Mouse (Mus musculus) embryo, embryonic 10 days (tissue): ENCODE results near the gene Fam69a.
"Not testable (repeated sequence)": the region's sequence is repeated elsewhere in the genome, so short reads cannot be mapped to it uniquely, and the experiment has no call there.

ENCODE experiments used
- DNase-seq: peaks from one replicate; pipeline ENCODE4 v3.0.0-alpha.2; 2015; ENCODE audit warnings: low spot score

Fam69a gene

DNA sequence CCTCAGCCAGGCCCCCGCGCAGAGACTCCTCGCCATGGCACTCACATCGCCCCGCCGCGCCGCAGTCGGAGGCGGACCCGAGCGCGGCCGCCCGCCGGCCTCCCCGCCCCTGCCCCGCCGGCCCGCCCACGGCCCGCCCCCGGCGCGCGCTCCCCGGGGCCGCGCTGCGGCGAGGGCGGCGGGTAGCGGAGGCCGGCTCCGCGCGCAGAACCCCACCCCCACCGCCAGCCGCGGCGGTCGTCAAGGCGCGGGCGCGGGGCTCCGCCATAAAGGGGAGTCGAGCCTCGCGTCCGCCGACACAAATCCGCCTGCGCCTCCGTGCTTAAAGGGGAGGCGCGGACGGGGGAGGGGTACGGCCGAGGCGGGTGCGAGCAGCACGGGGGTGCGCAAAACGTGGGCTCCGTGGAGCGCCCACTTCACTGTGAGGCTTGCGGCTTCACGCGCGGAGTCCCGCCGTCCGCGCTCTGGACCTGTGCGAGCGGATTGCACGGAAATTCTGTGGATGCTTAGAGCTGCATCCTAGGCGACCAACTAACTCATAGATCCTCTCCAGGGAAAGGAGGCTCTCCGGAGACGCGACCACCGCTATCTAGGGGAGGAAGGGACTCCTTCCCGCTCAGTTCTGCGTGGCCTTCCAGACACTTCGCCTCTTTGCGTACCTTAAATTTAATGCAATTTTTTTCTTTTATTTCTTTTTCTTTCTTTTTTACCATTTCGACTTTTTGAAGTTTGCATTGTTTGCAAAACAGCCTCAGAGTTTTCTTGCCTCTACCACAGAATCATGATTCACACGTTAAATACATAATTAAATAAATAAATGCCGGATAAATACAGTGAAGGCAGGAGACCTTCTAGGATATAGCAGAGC lies at the start of gene Fam69a:
Fam69a (minus strand) TSS at position 119 of the 868 bp plus-strand sequence.
- peak; percentile 94 for DNase-seq

DNA sequence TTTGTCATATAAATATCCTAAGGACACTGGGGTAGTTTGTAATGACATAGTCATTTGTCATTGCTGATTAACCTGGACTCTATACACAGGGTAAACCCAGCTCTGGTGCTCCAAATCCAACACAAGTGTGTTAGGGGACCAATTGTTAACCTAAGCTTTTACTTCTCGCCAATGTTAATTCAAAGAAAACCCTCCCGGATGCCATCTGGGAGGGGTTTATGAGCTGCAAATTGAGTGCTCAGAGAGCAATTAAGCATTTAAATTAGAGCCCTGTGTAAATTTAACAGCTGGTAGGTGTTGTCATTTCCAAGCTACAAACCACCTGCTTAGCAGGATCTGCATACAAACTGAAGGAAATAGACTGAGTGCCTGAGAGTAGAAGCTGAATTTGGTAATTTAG lies 48.6 kb upstream of the Fam69a start:
- no peak for DNase-seq

DNA sequence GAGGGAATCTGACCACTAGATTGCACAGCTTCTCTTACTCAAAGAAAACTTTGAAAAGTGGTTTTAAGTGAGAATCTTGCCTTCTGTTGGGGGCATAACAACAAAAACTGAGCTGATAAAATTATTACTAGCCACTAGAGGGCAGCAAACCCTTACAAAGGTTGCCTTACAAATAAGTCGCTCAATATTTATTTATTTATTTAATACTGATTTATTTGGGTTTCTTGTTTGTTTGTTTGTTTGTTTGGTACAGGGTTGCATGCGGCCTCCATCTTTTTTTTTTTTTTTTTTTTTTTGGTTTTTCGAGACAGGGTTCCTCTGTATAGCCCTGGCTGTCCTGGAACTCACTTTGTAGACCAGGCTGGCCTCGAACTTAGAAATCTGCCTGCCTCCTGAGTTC lies 47.3 kb upstream of the Fam69a start:
- peak; percentile 63 for DNase-seq

DNA sequence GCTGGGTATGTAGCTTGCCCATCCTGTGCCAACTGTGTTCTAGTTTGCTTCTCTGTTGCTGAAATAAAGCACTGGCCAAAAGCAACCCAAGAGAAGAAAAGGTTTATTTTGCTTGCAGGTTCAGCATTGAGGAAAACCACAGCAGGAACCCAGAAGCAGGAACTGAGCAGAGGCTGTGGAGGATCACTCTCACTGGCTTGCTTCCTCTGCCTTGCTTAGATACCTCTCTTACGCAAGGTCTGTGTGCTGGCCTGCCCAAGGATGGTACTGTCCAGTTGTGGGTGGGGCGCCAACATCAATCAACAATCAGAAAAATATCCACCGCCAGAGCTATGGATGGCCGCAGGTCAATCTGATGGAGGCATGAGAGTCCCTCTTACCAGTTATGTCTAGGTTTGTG lies 44.4 kb upstream of the Fam69a start:
- DNase-seq = no peak

DNA sequence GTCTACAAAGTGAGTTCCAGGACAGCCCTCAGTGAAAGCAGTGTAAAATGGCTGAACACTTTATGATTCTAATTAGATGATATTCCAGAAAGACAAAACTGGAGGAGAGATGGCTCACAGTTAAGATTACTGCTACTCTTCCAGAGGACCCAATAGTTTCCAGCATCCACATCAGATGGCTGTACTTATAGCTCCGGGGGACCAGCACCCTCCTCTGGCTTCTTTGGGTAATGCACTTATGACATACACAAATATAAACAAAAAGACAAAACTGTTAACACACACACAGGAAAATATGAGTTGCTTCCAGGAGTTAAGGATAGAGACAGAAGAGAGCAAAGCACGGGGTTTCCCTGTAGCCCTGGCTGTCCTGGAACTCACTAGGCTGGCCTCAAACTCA lies 43.1 kb upstream of the Fam69a start:
- DNase-seq = no peak

DNA sequence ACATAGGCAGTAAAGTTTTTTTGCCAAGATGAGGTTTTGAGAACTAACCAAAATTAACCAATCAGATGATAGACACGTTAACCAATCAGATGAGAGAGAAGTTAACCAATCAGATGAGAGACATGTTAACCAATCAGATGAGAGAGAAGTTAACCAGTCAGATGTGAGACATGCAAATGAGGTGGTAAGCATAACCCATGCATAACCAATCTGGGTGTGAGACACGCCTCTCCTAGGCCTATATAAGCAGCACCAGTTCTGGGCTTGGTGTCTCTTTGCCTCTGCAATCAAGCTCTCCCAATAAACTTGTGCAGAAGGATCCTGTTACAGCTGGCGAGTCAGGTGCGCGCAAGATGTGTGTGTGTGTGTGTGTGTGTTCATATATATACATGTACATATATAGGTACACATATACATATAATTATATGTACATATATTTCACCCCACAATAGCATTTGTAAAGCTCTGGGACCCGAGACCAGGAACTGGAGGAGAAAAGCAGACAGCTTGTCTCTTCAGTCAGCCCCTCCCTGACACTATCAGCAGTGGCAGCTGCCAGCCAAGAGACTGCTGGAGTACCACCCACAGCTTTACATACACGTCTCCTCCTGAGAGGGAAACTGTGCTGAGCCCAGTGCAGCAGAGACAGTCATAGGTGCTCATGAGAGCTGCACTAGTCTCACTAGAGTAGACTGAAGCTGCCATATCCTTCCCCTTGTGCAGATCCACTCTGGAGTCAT lies 42.1 kb upstream of the Fam69a start:
- DNase-seq = not testable (repeated sequence)

DNA sequence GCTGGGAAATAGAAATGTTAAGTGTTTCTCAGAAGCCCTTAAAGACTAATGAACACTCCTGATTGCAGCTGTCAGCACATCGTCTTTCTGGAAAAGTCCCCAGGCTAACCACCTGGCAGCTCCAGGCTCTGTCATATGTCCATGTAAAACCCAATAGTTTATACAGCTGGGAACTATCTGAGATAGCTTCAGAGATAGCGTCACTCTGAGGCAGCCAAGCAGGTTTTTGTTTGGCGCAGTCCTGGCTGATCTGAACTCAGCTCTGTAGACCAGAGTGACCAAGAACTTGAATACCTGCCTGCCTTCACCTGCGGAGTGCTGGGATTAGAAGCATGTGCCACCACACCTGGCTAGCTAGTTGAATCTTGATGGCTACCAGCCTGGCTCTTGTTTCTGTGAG lies 41.3 kb upstream of the Fam69a start:
- DNase-seq = no peak

DNA sequence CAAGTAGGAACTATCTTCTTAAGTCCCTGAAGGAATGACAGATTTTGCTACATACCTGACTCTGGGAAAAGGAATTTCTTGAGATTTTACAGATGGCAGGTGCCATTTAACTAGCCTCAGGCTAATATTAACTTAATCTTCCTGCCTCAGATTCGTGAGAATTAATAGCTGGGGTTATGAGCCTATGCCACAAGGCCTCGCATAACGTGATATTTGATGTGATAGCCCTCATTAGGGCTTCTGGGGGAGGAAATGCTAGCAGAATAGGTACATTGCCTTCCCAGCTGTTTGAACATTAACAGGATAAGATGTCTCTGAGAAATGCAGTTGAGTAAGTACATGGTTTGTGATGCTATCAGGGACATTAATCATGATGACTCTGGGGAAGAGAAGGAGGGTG lies 34.5 kb upstream of the Fam69a start:
- no peak for DNase-seq

DNA sequence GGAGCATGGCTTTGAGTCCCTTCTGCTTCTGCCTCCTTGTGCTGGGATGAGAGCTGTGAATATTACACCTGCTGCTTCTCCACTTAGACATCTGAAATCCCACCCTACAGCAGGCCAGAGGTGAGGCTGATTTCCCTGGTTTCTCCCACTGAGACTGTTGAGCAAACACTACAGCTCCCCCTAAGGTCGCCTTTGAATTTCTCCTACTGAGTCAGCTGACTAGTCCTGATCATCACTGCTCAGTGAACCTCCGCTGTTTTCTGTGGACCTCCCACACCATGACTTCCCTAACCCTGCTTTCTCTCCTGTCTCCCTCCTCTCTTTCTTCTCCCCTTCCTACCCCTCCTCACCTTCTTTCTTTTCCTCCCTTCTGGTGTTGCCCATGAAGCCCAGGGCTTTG lies 32.5 kb upstream of the Fam69a start:
- DNase-seq = no peak

DNA sequence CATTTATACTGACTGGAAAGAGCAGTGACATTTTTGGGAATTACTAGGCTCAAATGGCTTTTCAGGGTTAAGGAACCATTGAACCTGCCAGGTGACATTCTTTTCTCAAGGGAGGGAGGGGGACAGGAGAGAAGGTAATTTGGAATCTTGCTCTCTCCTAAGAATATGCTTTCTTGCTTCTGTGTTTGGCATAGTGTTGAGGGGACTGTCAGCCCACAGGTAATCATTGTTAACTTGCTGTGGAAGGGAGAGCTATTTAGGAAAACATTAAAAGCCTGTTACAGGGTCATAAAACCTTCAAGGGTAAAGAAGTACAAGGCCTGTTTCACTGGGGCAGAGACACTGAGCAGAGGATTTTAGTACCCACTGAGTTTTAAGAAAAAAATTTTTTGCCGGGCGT lies 30.3 kb upstream of the Fam69a start:
- DNase-seq = no peak

DNA sequence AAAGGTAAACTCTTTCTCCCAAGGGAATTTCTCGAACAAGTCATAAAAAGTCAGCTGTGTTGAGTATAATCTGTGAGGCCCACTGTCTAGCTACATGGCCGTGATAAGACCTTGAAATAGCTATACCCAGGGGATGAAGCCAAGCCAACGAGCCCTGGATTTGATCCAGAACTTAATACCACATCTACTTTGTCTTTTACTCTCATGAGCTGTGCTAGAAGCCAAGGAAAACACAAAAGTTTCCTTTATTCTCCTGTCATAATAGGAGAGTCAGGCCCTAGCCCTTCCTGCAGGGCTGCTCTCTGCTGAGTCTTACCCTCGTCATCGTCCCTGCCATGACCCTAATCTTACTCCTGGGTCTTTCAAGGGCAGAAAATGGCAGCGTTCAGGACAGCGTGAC lies 28.5 kb upstream of the Fam69a start:
- DNase-seq = no peak

DNA sequence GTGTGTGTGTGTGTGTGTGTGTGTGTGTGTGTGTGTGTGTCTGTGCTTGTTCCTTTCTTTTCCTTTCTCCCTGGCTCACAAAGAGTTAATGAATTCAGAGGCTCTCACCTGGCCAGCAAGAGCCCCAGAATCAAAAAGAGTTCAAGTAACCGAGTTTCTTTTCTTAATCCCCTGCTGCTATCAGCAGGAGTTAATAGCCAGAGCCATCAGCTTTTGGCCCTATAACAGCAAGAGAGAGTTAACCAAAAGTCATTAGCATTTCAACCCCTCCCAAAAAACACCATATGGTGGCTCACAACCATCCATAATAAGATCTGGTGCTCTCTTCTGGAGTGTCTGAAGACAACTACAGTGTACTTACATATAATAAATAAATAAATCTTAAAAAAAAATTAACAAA lies 27.3 kb upstream of the Fam69a start:
- DNase-seq = no peak

DNA sequence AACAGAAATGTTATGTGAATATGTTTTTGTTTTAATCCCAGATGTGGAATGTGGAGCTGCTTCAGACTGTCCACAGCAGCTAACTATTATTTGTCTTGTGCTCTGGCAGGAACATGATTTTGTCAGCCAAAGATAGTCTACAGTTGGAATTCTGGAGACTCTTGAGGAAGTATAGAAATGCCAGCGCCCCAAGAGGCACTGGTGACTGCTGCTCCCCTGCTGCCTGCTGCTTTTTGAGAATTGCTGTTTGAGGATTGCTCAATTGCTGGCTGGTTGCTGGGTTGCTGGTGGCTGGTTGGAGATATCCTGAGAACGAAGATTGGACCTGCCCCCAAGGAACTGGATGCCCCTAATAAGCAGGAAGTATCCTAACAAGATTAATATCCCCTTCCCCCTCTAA lies 22.8 kb upstream of the Fam69a start:
- DNase-seq = no peak

DNA sequence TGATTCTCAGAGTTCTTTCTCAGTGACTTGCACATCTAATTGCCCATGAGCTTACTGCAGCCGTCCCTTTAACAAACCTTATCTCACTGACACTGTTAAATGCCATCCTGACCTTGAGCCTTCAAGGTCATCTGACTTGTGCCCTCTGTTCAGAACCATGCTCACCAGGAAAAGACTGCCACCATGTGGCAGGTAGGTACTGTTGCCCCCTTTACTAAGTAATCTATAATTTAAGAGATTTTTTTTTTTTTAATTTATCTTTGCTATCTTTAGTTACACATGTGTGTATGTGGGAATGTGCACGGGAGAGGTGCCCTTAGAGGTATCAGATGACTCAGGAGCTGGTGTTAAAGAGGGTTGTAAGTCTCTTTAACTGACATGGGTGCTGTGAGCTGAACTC lies 18.2 kb upstream of the Fam69a start:
- DNase-seq = peak; percentile 29

DNA sequence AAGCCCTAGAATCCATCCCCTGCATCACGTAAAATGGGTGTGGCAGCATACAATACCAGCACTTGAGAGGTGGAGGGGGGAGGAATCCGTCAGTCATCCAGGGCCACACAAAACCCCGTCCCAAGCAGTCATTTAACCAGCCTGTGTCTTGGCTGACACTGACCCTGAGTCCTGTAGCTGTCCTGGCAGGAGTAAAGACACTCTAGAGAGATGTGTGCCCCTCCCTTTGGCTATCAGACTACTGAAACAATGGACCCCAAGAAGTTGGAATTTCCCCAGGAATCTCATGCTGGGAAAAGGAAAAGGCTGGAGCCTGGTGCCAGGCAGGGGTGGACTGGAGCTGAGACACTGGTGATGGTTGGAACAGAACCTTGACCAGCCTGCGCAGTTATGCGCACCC lies 15.8 kb upstream of the Fam69a start:
- DNase-seq = no peak

DNA sequence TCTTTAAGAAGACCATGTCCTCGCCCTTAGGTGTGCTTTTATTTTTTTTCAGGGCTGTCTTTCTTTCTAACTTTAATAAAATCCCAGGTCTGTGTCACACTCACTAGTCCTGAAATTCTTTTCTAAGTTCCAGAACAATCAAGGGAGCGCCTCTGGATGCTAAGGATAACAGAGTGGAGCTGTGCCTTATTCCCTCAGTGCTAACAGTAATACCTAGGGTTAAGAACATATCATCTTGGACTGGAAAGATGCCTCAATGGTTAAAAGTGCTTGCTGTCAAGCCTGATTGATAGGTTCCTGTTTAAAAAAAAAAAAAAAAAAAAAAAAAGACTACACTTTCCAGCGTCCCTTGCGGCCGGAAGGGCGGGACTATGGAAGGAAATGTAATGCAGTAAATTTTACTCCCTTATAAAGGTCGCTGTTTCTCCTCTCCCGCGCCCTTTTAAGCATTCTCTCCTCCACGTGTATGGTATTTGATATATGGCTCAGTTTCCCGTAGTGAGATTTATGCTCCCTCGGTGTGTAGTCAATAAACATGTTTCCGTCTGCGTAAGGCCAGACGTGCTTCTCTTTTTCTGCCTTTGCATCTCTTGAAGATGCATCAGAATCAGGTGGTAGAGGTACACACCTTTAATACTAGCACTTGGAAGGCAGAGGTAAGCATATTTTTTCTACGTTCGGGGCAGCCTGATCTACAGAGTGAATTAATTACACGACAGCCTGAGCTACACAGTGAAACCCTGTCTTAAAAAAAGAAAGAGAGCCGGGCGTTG lies 14.1 kb upstream of the Fam69a start:
- DNase-seq = peak; percentile 72

DNA sequence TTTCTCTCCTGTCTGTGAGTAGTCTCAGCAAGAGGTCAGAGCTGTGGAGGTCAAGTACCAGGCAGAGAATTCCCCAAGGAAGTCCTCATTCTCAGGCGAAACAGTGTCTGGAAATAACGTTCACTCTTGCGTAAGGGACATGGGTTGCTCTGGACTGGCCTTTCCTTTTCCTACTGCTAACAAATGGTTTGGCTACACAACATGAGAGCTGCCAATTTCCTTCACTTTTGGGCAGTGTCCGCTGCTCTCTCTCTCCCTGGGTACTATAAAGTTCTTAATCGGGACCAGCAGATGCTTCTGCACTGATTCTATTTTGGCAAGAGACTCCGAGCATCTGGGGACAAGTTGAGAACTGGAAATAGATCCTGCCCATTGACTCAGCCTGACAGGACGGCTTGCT lies 10.8 kb upstream of the Fam69a start:
- DNase-seq = no peak

DNA sequence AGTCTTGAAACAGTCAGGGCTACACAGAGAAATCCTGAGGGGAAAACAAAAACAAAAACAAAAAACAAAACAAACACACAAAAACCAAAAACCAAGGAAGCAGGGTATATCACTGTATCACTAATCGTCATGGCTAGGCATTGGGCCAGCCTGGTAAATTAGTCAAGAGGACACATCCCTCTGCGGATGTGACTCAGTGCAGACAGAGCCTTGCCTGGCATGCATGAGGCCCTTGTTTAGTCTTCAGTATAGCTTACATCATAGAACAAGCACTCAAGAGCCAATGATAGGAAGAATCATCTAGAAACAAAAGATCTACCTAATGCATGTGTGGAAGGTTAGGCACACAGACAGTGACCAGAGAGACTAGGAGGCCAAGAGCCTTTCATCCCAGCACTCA lies 9.1 kb upstream of the Fam69a start:
- no peak for DNase-seq

DNA sequence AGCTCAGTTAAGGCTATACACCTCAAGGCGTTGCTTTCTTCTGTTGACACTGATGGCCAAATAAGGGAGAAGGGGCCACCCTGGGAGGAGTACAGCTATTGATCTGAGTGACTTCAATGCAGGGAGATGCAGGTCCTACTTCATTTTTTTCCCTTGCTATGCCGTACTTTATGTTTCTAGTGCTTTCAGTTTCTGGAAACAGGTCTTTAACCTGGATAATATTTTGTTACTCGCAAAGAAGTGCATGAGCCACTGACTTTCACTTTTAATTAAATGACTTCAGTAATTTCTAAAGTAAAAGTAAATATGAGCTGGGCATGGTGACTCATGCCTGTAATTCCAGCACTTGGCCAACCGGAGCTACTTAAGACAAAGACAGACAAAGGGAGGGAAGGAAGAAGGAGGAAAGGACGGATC lies 958 bp upstream of the Fam69a start:
- peak; percentile 50 for DNase-seq

DNA sequence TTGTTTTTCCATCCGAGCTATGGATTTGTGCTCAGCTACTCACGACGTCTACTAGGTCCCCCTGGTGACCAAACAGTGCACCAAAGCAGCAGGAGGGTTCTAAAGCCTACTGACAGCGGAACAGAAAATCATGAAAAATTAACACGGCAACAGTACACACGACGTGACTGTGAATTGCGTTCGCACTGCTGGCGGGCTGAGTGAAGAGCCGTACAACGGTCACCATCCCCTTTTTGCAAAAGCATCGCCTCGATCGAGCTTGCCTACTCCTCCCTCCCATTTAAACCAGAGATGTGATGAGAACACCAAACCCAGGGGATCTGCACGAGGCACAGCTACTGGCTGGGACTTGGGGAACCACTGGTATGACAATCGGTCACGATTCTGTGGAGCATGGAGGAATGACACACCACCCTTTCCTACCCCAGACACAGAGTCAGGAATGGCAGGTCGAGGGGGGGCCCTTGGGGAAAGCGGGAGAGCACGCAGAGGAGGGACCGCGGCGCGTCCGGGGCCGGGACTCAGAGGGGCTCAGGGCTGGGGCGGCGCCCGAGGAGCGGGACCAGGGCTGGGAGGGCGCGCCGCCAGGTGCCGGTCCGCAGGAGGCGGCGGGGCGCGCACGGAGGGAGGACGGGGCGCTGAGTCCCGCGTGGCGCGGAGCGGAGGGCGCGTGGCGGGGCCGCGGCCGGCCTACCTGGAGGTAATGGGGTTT lies 474 bp downstream of the Fam69a start:
- DNase-seq = peak; percentile 76

DNA sequence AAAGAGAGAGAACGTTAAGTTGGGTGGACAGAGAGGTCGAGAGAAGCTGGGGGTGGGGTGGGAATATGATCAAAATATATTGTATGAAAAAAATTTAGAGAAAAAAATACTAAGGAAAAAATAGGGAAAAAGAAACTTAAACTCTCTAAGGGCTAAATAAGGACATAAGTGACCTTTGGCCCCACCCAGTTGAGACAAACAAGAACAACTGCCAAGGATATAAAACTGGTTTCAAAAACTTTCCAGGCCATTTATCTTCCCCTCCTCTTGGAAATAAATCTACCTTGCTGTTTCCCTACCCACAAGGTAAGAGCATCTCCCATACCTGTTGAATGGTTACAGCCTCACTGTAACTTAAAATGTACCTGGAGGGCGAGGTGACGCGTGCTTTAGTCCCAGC lies 2.9 kb downstream of the Fam69a start:
- no peak for DNase-seq

DNA sequence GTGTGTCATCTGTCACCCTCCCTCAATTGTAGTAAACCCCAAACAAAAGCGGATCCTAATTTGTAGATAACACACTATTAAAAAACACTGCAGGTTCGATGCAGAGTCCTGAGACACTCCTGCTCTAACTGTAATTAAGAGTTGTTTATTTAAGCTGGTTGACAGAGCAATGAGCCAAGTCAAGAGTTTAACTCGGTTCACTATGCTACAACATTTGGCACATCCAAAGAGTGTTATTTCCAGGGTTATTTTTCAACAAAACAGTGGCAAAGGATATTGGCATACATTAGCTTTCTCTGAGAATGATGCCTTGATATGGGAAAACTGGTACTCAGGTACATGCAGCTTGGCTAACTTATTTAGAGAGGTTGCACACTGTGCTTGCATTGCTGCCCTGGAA lies 4.9 kb downstream of the Fam69a start:
- DNase-seq = no peak
